Mouse (Mus musculus): ENCODE data around the gene Rnf220.

Rnf220 gene

DNA sequence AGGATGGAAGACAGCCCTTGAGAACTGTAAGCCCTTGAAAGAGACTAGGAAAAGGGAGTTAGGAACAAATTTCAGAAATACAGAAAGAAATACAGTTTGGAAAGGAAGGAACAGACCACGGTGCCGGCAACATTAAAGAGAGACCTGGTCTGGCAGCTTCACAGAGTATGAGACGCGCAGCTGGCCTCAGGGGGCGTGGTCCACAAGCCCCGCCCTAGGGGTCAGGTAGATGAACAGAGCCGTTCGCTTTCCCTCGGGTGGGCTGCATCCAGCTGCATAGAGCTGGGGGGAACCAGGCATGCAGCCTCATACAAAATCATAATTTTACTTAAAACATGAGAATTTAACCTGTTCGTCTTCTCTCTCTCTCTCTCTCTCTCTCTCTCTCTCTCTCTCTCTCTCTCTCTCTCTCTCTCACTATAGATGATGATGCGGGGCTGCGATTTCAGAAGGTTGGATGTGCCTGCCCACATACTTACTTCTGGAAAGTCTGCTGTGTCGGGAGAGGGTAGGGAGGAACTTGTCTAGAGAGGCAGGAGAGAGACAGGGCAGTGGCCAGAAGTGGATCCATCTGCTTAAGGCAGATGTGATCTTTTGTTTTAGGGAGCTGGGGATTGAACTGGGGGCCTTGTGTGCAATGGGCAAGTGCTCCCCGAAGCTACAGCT lies 59.7 kb downstream of the Rnf220 start:
- DNase-seq (ENCODE audit: low read depth): no peak

DNA sequence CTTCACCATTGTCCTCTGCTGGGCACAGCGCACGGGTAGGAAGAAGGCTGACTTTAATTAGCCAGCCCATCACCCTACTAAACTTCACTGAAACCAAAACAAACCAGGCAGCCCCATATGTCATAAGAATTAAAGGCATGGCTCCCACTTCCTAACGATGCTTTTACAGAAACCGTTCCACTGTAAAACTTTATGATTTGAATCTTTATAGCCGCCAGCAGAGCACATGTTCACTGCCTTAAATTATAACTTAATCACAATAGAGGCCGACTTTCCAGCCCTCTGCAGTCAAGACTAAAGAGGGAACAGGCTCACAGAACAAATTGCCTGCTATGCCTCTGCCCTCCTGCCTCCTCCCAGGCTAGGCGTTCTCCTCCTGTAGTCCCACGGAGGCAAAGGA lies 62.5 kb downstream of the Rnf220 start:
- no peak for DNase-seq (ENCODE audit: low read depth)

DNA sequence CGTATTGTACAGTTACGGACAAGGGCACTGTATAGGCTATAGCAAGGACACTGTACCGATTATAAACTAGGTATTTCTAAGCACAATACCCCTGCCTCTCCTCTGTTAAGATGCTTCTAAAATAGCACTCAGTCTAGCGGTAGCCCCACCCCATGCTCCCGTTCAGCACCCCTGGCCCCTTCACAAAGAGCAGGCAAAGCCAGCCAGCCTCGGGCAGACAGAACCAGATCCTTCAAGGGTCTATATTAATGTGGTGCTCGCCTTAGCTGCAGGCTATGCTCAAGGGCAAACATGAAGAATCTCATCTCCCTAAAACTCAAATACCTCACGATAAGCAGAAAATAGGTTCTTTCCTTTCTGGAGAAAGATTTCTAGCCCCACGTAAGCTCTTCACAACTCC lies 67.2 kb downstream of the Rnf220 start:
- DNase-seq (ENCODE audit: low read depth): no peak

DNA sequence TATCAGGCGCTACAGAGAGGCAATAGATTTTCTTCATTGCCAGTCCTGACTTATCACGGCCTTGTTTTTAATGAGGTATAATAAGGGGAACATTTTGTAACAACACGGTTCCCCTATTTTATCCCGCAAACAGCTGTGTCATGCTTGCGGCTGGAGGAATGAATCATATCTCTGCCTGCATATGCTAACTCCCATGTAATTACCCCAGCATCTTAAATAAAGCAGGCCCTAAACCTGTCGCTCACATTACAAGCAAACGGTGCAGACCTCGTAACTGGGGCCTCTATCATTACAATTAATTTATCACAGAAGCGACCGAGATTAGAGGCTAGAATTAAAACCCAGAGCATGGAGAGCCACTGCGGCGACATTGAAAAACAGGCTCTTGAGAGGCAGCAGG lies 69.3 kb downstream of the Rnf220 start:
- DNase-seq (ENCODE audit: low read depth): peak; percentile 95

DNA sequence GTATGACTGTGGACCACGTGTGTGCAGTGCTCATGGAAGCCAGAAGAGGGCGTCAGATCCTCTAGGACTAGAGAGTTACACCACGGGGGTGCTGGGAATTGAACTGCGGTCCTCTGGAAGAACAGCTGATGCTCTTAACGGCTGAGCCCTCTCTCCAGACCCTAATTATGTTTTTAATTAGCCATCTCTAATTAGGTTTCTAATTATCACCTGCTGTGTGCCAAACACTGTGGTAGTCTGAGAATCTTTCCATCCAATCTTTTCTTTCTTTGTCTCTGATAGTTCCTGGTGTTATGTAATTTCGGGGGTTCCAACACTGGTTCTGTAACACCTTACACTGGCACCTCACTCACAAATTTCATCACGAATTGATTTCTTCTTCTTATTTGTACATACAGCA lies 75.8 kb downstream of the Rnf220 start:
- DNase-seq (ENCODE audit: low read depth): no peak

- no peak for DNase-seq (ENCODE audit: low read depth)
Measured at GRCm38 (mm10) chr4:117416827-117417226, 80.0 kb downstream of the Rnf220 start.

- no peak for DNase-seq (ENCODE audit: low read depth)
Measured at GRCm38 (mm10) chr4:117410049-117410410, 86.8 kb downstream of the Rnf220 start.

GRCm38 (mm10) chr4:117409144-117410048 lies 87.5 kb downstream of the Rnf220 start:
- DNase-seq (ENCODE audit: low read depth): no peak

DNA sequence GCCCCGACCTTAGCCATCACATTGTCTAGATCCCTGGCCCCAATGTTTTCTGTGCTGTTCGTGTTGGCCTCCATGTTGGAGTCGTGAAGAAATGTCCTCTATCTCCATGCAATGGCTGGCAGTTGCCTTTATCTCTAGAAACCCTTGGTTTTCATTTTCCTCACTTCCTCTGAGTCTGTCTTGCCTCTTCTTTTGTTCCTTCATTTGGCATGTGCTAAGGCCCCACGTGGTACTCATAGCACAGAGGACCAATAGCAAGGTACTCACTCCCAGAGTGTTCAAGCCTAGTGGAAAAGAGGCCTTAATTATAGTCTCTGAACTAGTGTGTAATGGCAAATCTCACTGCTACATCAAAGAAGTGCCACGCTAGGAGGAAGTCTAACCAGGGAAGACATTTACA lies 88.9 kb downstream of the Rnf220 start:
- no peak for DNase-seq (ENCODE audit: low read depth)

- no peak for DNase-seq (ENCODE audit: low read depth)
Measured at GRCm38 (mm10) chr4:117405999-117406398, 90.9 kb downstream of the Rnf220 start.

GRCm38 (mm10) chr4:117405211-117405610 lies 91.6 kb downstream of the Rnf220 start:
- no peak for DNase-seq (ENCODE audit: low read depth)

DNA sequence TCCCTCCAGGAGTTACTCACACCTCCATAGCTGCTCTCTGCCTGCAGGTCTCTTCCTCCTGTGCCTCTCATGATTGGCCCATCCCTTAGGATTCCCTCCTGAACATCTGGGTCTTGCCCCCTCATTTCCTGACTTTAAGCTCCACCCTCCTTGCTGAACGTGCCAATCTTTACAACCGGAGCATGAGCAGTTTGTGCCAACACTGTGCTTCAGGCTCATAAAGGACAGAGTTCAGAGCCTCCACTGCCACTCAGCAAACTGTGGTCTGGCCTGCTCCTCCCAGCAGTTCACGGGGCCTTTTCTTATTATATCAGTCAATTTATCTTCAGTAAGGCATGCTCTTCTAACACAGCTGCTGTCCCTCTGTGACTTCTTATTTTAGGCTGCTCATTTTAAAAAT lies 93.4 kb downstream of the Rnf220 start:
- no peak for DNase-seq (ENCODE audit: low read depth)

- no peak for DNase-seq (ENCODE audit: low read depth)
Measured at GRCm38 (mm10) chr4:117397128-117397527, 99.7 kb downstream of the Rnf220 start.

- DNase-seq (ENCODE audit: low read depth): no peak
Measured at GRCm38 (mm10) chr4:117393027-117393426, 103.8 kb downstream of the Rnf220 start.

GRCm38 (mm10) chr4:117392391-117392790 lies 104.5 kb downstream of the Rnf220 start:
- DNase-seq (ENCODE audit: low read depth): no peak

GRCm38 (mm10) chr4:117391966-117392365 lies 104.9 kb downstream of the Rnf220 start:
- no peak for DNase-seq (ENCODE audit: low read depth)

DNA sequence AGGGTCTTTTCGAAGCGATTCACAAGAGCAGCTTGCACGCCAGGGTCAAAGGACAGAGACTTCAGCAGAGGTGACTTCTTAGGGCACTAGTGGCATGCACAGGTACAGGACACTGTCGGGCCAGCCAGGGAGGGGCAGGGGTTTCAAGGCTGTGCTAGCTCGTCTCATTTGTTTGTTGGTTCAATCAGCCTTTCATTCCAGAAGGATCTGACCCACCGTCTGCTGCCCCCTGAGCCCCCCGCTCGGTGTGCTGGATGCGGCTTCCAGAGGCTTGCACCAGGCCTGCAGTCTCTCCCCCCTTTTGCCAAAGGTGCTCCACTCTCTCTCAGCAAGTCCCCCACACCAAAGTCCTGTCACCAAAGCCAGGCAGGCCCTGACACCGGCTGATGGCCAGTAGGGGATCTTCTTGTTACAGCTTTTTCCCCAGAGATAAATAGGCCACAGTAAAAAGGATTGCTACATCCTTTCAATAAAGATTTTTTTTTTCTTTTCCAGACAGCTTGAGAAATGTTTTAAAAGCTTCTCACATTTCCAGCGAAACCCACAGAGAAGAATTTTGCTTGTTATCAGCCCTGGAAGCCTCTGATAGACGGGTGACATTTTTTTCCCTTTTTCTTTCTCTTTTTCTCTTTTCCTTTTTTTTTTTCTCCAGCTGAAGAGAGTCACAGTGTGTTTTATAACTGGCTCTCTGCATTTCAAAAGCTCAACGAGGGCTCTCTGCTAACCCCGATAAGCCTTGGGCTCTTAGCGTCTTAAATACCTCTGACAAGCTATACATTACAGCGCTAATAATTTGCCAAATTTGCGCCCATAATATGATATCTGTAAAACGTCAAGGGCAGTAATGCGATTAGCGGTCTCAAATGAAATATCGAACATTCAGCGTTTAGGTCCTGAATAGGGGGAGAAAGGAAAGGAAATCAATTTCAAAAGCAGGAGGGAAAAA lies 105.7 kb downstream of the Rnf220 start:
- no peak for DNase-seq (ENCODE audit: low read depth)

GRCm38 (mm10) chr4:117389264-117390054 lies 107.4 kb downstream of the Rnf220 start:
- DNase-seq (ENCODE audit: low read depth): no peak

- DNase-seq (ENCODE audit: low read depth): peak; percentile 17
Measured at GRCm38 (mm10) chr4:117385247-117385646, 111.6 kb downstream of the Rnf220 start.

DNA sequence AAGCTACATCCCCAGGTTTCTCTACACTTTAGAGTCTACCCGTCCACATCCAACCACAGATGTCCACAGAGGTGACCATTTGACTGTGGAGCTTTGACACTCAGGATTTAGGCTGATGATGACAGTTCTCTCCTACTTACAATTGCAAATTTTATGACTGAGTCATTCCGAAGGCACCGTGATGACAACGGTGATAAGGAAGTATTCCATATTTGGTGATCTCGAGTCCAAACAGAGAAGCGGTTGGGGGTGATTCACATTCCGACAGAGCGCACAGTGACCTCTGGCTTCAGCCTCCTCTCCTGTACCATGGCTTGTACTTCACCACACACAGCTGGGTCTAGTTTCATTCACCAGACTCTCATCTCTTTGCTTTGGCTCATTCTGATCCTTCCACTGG lies 115.0 kb downstream of the Rnf220 start:
- DNase-seq (ENCODE audit: low read depth): peak; percentile 68

GRCm38 (mm10) chr4:117380558-117380935 lies 116.3 kb downstream of the Rnf220 start:
- DNase-seq (ENCODE audit: low read depth): no peak

Measured in 416B (cell line).